Mouse (Mus musculus): ENCODE measurements at regions not wholly inside any gene's neighbourhood (a gene's known extent, or its start where the extent isn't known, plus 50 kb on each side); places are given as distances from the start of the nearest gene placed in this dataset.
"Not testable (repeated sequence)": the region's sequence is repeated elsewhere in the genome, so short reads cannot be mapped to it uniquely, and the experiment has no call there.

DNA sequence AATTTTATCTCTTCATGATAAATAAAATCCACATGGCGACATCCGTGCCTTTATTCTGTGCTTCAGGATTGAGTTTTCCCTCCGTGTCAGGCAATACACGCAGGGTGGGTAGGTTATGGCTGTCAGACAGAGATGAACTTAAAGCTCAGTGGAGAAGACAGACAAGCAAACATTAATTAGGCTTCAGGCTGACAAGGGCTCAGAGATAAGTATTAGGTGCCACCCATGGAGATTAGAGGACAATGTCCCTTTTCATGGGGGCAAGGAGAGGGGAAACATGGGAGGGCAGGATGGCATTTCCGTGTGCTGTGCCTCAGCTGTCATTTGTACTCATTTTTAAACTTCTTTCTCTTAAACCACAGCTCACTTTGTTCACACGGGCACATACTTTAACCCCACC lies 381.0 kb downstream of the Kif2b start:
- no peak for DNase-seq
- intact Hi-C loops (cut with DNase I), result no loop called here

DNA sequence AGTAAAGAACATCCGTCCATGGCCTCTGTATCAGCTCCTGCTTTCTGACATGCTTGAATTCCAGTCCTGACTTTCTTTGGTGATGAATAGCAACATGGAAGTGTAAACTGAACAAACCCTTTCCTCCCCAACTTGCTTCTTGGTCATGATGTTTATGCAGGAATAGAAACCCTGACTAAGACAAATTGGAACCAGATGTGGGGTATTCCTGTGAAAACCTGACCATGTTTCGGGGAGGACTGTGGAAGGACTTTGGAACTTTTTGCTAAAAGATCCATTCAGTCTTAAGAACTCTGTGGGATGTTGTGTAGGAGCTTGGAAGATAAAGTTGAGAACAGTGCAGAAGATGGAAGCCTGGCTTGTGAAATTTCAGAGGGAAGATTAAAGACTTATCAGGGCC lies 410.0 kb downstream of the Kif2b start:
- intact Hi-C loops (cut with DNase I), result not testable (repeated sequence)

DNA sequence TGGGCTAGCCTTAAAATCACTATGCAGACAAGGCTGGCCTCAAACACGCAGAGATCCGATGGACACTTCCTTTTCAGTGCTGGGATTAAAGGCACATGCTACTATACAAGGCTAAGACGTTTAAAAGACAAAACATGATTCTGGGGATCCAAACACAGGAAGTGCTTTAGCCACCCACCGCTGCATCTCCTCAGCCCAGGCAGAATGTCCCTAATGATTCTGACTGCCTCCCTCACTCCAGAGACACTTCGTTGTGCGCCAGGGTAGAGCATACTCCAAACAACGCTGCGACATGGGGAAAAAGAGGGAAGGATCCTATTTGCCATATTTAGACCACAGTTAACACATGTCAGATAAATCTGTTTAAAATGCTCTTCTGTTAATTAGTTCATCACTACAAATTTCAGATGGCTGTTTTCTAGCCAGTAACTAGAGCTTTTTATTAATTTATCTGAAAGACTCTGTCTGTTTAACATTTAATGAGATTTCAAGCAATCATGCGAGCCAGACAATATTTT lies 443.5 kb downstream of the Kif2b start:
- intact Hi-C loops (cut with DNase I), result no loop called here

More for the DNA sequence above, 410.0 kb downstream of the Kif2b start:
- DNase-seq, result not testable (repeated sequence)

DNA sequence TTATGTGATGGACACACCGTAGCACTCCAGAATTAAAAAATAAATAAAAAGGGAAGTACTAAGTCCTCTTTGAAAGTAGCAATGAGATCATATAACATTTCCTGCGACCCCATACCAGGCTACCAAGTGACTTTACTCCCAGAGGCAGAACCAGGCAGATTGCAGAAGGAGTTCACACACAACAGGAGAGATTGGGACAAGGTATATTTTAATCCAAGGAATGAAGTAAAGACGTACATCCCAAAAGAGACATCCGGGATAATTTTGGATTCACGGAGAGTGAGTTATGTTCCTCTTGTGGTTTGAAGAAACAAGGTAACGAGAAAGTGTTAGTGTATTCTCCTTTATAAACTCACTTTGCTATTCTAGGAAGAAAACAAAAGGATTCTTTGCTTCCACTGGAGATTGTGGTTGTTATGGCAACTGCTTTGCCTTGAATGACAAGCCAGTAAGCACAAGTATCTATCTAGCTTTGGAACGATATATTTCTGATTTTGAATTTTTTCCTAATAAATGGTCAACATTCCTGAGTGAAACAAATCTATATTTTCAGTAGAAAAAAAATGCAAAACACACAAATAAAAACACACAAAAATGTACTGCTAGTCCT lies 444.5 kb downstream of the Kif2b start:
- intact Hi-C loops (cut with DNase I), result no loop called here
- no peak for DNase-seq

More for the DNA sequence above, 443.5 kb downstream of the Kif2b start:
- DNase-seq, result no peak

DNA sequence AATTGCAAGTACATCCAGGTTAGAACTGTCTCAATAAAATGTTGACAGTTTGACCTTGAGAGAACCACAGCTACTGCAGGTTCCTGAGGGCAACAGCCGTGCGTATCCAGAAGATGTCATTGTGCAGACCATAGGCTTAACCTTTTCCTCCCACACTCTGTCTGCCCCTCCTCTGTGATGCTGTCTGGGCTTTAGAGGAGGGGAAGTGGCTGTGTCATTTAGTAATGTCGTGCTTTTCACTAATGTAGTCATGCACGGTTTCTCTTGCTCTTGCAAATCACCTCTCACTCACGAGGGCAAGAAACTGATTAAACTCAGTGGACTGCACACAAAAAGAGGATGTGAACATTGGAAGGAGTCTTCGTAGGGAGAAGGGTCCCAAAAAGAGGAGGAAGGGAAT lies 443.8 kb upstream of the Tom1l1 start:
- intact Hi-C loops (cut with DNase I), result no loop called here
- no peak for DNase-seq

DNA sequence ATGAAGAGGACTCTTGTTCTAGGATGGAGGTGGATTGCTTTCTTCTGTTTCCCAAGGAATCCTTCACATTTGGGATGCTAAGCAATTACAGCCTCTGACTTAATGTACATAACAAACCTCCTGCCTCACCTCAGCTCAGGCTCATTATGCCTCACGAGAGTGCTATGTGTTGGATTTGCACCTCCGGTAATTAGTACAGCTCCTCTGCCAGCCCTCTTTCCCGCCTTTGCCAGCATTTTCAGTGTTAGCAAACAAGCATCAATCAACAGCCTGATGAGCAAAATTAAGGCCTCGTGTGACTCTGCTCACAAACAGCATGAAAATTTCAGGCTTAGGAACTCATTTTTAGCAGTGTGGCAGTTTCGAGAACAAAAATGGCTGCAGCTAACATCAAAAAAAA lies 410.0 kb upstream of the Tom1l1 start:
- DNase-seq, result no peak
- intact Hi-C loops (cut with DNase I), result no loop called here

DNA sequence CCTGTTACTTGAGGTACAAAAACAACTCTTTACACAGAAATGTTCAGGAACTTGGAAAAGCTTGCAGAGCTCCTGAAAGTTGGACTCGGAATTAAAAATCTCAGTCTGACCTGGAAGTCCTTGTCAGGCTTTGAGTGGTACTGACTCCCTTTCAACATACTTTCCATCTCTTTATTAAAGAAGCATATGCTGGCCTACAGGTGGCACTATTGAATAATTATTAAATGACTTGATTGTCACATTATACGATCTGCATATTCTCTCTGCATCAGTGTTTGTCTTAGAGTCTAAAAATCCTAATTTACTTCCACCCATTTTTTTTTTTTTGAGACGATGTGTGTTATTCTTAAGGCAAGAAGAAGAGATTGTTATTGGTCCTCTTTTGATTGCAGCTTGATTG lies 409.4 kb upstream of the Tom1l1 start:
- intact Hi-C loops (cut with DNase I), result no loop called here
- no peak for DNase-seq

DNA sequence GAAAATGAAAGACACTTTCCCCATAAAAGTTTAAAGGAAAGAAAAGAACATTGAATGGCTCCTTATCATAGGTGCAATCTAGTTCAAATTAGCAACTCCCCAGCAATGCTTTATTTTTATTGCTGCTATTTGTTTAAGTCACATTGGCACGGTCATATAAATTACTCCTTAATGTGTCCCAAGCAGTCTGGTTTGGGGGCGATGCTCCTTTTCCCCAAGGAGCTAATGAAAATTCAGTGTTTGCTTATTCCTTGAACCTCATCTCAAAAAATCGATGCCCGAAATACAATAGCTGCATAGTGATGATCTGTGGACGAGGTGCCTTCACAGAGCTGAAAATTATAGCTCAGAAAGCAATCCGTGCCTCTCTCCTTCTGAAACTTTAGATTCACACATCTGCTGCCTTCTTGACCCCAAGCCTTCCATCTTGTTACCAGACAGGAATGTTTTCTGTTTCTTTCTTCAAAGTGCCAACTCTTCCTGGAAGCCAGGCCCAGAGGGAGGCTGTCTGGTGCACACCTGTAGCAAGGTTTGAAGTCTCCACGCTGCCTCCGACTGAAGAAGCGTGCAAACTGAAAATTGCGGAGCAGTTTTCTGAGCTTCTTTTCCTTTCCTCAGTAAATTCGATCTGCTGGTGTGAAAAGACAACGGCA lies 408.0 kb upstream of the Tom1l1 start:
- DNase-seq, result no peak
- intact Hi-C loops (cut with DNase I), result no loop called here

DNA sequence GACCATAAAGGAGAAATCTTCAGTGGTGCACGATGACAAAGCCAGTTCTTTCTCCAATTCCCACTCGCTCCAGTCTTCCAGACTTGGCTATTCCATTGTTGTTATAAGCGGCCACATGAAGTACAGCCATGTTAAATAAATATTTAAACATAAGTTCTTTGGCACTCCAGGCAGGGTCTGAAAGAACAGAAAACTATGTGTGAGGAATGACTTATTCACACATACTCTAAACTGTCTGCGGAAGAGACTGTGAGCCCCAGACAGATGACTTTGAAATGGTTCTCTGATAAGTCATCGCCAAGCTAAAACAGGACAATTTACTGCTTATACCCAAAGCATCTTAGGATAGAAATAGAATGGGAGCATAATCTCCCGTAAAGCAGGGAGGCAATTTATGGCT lies 377.2 kb upstream of the Tom1l1 start:
- DNase-seq, result no peak
- intact Hi-C loops (cut with DNase I), result no loop called here

DNA sequence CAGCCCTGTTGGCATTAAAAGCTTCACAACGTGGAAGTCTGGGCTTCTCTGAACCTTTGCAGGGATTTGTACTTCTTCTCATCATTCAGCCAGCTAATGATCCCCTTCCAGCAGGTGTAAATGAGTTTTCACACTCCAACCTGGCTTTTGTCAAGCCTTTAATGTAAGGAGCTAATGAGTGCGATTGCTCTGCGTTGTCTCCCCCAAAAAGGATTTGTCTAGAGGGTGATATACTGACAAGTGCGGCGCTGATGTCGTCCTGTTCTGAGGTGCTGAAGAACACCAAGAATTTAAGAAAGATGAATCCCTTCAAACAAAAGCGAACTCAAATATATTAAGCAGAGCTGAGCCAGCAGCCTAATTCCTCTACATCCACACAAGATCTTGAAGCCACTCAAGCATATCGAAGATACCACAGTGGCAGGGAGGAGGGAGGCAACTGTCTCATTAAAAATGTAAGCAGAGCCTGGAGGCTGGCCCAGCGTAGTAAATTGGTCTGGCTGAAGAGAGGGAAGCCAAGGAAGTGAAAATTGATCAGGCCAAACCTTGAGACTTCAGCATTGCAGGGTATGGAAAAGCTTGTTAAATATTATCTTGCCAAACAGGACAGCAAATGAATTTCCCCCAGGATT lies 368.9 kb upstream of the Tom1l1 start:
- intact Hi-C loops (cut with DNase I), result no loop called here
- DNase-seq, result no peak

DNA sequence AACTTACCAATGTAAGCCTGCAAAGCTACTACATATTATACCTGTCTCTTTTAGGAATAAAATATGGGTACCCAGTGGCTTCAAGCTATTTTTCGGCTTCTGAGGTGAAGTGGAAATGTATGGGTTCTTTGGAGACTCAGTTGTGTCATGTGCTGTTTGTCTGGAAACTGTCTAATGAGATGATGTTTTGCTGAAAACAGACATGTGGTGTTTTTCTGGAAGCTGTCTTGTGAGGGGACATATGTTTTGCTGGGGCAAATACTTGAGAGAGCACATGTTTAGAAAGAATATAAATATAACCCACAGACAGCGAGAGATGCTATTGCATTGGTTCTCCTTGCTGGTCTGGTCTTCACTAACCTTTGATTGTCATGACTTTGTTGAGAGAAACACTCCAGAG lies 365.2 kb upstream of the Tom1l1 start:
- intact Hi-C loops (cut with DNase I), result no loop called here

DNA sequence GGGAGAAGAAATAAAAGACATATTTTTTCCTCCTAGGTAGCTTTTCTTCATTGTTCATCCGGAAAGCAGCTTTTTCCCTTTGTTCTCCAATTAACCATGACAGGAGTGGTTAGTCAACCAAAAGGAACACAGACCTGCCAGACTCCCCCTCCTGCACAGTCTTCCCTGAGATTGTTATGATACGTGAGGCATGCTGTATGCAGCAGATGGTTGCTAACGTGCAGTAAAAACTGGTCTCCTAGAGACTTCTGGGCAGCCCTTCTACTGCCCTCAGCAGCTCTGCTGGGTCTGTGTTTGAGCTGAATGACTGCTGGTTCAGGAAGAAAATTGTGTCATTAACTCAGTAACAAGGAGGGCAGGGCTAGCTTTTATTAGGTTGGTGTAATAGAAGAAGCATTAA lies 363.5 kb upstream of the Tom1l1 start:
- intact Hi-C loops (cut with DNase I), result no loop called here
- no peak for DNase-seq

More for the DNA sequence above, 365.2 kb upstream of the Tom1l1 start:
- DNase-seq, result no peak

DNA sequence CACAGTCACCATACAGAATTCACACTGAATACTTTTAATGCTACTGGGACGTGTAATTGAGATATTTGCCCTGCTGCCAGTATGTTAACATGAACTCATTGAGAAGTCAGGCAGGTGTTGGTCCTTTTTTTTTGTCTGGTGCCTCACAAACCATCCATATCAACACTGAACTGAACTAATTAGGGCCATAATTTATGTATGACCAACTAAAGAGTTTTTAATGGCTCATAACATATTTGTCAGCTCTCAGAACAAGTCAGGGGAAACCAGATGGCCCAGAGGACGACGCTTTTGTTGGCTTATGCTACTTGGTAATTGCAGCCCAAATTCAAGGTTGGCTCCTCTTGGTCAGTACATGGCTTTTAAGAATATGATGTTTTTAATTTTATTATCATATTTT lies 353.3 kb upstream of the Tom1l1 start:
- no peak for DNase-seq
- intact Hi-C loops (cut with DNase I), result no loop called here
